Mouse (Mus musculus) gastrocnemius, adult 8-10 months (tissue): Measurements from ENCODE around the gene Sec31a. TPM values are rescaled to one million over a fixed set of nuclear protein-coding genes. Genes with fewer than 3 reads are reported as not detected.
"Not testable (repeated sequence)": the region's sequence is repeated elsewhere in the genome, so short reads cannot be mapped to it uniquely, and the experiment has no call there.

Source experiments
- DNase-seq, 2 experiments: peaks; one replicate each; pipeline ENCODE4 v3.0.0; 2022; ENCODE audit warnings: low spot score in 2 of 2
- total RNA-seq, 4 experiments: library from RNA; stranded (reverse); gene quantifications; 2 replicates each; pipeline ENCODE4 v1.2.4; 2022

Gene Sec31a
- total RNA-seq: 10 to 100 TPM; 52.4 to 65.0 (median 56.3) TPM

DNA sequence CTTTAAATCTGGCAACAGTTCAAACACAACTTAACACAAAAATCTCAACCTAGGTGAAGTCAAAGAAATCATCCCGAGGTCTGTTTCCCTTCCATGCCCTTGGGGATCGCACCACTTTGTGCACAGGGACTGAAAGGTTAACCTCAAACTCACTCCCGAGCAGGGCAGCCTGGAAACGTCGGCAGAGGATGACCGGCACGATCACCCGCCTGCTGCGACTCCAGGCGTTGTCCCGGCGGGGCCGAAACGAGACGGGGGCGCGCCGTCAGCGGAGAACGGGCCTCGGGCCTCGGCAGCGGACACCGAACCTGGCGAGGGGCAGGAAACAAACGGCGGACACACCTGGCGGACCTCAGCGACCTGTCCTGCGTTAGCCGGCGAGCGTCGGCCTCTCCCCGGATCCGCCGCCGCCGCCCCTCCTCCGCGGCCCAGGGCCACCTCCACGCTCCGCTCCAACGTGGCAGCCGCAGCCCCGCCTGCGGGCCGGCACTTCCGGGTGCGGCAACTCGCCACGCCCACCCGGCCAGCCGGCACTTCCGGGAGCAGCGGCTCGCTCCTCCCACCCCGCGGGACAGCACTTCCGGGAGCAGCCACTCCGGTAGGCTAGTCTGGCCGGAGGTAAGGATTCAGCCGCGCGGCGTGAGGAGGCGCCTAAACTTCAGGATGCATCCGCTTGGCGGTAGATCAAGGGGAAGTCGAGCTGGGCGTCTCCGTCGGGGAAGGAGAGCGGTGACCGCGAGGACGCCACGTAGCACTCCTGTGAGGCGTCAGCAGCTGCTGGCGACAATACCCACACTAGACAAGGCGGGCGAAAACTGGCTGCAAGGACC is at the start of gene Sec31a:
Gene Sec31a, minus strand, starts transcription at position 474 of the 830 bp plus-strand sequence.
- peak; percentile 96 to 98 for DNase-seq

DNA sequence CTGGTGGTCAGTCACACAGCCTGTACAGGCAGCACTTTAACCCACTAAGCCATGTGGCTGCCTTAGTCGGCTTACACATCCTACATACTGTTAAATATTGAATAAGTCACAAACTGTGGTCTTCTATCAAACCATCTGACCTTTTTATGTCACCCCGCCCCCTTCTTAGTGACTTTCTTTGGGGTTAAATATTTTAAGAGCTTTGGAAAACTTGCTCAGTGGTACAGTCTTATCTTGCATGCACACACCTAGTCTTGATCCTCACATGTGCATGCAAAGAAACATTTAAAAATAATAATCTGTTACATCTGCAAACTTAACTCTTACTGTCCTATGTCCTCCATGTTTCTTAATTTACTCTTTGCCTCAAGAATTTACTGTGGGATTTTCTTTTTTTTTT is 46.3 kb upstream of the Sec31a start:
- no peak for DNase-seq

DNA sequence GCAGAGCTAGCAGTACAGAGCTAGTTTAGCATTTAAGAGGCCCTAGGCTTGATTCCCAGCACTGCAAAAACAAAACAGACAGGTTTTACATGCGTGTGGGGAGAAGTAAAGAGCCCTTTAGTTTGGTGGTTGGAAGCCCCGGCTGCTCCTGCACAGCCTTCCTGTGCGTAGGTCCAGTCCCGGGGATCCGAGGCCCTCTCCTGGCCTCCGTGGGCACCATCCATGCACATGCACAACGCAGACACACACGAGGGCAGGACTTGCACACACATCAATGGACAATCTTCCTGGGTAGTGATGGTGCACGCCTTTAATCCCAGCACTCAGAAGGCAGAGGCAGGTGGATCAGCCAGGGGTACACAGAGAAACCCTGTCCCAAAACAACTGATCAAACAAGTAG is 45.5 kb upstream of the Sec31a start:
- DNase-seq: no peak

GRCm38 (mm10) chr5:100459468-100459867 is 43.4 kb upstream of the Sec31a start:
- DNase-seq: no peak

- DNase-seq: no peak
Measured at GRCm38 (mm10) chr5:100451871-100452270, 35.8 kb upstream of the Sec31a start.

DNA sequence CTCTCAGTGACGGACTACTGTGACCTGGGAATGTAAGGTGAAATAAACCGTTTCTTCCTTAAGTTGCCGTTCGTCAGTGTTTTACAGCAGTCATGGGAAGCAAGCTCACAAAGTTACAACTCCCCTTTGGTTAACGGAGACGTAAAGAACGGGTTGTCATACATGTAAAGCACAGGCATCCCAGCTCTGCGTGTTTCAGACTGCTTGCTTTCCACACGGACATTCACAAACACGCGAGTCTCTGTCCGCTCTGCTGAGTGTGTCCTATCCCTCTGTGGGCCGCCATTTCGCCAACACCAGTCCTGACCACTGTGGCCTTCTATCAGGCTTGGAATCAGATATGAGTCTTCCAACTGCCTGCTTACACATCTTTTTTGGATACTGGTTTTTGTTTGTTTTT is 22.8 kb upstream of the Sec31a start:
- DNase-seq: no peak

GRCm38 (mm10) chr5:100437917-100438316 is 21.9 kb upstream of the Sec31a start:
- DNase-seq: no peak

DNA sequence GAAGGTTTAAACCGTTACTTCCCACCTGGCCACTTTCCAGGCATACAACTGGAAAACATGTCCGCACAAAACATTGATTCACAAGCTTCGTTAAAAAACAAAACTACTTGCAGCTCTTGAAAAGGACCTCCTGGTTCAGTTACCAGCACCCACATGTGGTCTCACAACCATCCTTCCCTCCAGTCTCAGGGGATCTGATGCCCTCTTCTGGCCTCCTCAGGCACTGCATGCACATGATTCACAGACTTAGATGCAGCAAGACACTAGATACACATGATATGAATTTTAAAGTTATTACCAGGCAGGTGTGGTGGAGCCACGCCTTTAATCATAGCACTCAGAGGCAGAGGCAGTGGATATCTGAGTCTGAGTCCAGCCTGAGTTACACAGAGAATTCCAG is 21.1 kb upstream of the Sec31a start:
- DNase-seq: no peak

DNA sequence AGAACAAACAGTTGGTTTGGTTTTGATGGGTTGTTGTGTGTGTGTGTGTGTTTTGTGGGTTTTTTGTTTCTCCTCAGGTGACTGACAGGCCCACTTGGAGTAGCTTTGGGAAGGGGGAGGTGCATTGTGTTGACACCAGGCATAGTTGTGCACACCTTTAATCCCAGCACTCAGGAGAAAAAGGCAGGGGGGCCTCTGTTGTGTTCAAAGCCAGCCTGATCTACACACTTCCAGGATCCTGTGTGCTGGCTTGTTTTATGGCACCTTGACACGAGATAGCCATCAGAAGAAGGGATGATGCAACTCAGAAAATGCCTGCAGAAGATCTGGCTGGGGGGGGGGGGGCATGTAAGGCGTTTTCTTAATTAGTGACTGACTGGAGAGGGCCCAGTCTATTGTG is 14.9 kb upstream of the Sec31a start:
- no peak for DNase-seq

DNA sequence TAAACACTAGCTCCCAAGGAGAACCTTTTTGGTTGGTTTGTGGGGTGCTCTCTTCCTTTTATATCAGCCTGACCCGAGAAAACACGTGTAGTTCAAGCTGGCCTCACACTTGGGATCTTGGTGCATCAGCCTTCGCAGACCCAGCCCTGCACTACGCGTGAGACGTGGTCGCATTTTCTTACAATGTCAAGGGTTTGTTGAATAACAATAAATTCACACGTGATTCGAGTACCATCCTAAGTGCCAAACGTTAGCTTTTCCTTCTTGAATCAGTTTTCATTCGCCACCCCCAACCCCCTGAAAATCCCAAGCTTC is 14.0 kb upstream of the Sec31a start:
- no peak for DNase-seq

DNA sequence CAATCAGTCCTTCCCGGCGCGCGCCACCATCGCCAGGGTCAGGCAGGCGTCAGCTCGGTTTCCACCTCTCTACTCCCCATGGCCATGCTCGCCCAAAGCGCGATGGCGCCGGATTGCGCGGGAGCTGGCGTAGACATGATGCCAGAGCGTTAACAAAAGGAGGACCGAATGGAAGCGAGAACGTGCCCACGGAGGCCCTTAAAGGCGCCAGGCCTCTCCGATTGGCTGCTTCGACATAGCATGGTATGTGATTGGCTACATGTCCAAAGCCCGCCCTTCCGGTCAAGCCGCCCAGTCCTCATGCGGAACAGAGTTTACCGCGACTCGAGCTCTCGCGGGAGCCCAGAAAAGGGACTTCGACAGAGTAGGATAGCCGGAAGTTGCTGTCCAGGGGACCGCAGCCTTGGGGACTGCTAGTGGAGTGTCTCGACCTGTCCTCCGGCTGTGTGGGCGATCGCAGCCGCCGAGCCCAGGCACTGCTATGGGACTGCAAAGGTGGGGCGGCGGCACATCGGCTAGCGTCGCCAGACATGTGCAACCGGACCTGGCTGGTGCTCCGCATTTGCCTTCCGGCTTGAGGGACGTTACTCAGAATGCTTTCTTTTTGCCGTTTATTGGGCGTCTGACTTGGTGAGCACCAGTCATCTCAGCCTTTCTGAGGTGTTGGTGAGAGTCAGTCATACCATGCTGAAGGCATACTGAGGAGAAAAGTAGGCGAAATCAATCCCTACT is 13.5 kb upstream of the Sec31a start:
- peak; percentile 87 to 90 for DNase-seq

- no peak for DNase-seq
Measured at GRCm38 (mm10) chr5:100428734-100429343, 12.8 kb upstream of the Sec31a start.

- DNase-seq: no peak
Measured at GRCm38 (mm10) chr5:100428031-100428733, 12.1 kb upstream of the Sec31a start.

- no peak for DNase-seq
Measured at GRCm38 (mm10) chr5:100427276-100427675, 11.2 kb upstream of the Sec31a start.

- DNase-seq: not testable (repeated sequence)
Measured at GRCm38 (mm10) chr5:100425823-100426222, 9.8 kb upstream of the Sec31a start.

DNA sequence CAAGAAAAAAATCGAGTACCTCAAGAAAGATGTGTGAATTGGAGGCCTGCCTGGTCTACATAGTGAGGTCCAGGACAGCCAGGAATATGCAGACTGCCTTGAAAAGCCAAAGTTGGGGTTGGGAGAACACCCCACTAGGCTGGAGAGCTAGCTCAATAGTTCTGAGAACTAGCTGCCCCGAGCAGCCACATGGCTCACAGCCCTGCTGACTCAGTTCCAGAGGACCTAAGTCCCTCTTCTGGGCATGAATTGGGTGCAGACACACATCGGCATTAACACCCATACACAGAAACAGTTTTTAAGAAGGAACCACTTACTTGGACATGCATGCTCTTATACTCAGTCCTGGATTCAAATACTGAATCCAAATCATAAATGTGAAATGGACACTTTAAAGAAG is 8.2 kb upstream of the Sec31a start:
- no peak for DNase-seq

GRCm38 (mm10) chr5:100423626-100424025 is 7.6 kb upstream of the Sec31a start:
- DNase-seq: no peak

DNA sequence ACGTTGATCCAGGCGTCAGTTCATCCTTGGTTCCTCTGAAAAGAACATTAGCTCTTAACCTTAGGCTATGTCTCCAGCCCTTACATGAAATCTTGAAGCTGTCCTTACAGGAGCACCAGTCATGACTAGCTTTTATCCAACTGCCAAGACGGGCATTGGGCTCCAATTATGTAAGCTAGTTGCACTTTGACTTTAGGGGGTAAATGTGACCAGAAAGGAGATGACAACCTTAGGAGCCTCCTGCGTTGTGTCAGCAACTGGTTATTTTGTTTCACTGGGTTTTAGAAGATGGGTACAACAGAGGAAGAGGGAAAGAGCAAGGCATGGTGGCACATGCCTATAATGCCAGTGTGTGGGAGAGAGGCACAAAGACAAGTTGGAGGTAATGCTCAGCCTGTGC is 2.8 kb upstream of the Sec31a start:
- no peak for DNase-seq

DNA sequence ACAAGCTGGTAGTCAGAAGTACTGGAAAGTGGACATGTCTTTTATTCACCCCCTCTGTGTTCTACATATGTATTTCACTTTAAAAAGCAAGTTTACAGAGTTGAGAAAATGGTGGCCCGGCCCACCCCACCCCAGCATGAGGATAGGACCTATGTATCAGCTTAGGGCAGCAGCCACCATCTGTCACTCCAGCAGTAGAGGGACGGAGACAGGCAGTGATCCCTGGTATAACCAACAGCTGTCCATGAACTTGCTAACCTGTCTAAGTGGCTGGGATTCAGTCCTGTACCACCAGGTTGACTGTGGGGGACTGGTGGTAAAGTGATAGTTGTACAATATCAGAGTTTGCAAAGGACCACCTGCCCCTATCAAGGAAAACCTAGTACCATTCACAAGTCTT is 2.0 kb upstream of the Sec31a start:
- DNase-seq: no peak

GRCm38 (mm10) chr5:100414474-100415196 is 1.4 kb downstream of the Sec31a start:
- no peak for DNase-seq

GRCm38 (mm10) chr5:100412886-100413285 is 3.1 kb downstream of the Sec31a start:
- no peak for DNase-seq
